Mouse (Mus musculus) embryonic facial prominence, embryonic 13.5 days (tissue): ENCODE data around the gene Sec22c. TPM values are rescaled to one million over a fixed set of nuclear protein-coding genes. Genes with fewer than 3 reads are reported as not detected.

Source experiments
- ATAC-seq: fragments of 200-750 bp; cut with Nextera tagmentation; 2 replicates; pipeline ENCODE4 v1.8.0; 2017; ENCODE audit warnings: low read depth; ENCODE audit not compliant: insufficient number of reproducible peaks, insufficient read depth, low FRiP score, low TSS enrichment
- H3K27ac ChIP-seq: fragments of 300-500 bp; sonication (generic); 2 replicates; pipeline ENCODE4 v1.5.1; 2015; ENCODE audit warnings: moderate library complexity, mild to moderate bottlenecking, inconsistent platforms
- H3K27me3 ChIP-seq: fragments of 300-500 bp; sonication (generic); 2 replicates; pipeline ENCODE4 v1.6.1; 2015; ENCODE audit warnings: mild to moderate bottlenecking, inconsistent platforms
- H3K36me3 ChIP-seq: fragments of 300-500 bp; sonication (generic); 2 replicates; pipeline ENCODE4 v1.6.1; 2015; ENCODE audit warnings: mild to moderate bottlenecking, inconsistent platforms
- H3K4me1 ChIP-seq: fragments of 300-500 bp; sonication (generic); 2 replicates; pipeline ENCODE4 v1.6.1; 2015; ENCODE audit warnings: inconsistent platforms
- H3K4me2 ChIP-seq: fragments of 300-500 bp; sonication (generic); 2 replicates; pipeline ENCODE4 v1.6.1; 2015; ENCODE audit warnings: moderate library complexity, mild to moderate bottlenecking, inconsistent platforms
- H3K4me3 ChIP-seq: fragments of 300-500 bp; sonication (generic); 2 replicates; pipeline ENCODE4 v1.5.1; 2015; ENCODE audit warnings: mild to moderate bottlenecking, inconsistent platforms
- H3K9ac ChIP-seq: fragments of 300-500 bp; sonication (generic); 2 replicates; pipeline ENCODE4 v1.6.1; 2015; ENCODE audit warnings: mild to moderate bottlenecking, inconsistent platforms
- H3K9me3 ChIP-seq: fragments of 300-500 bp; sonication (generic); 2 replicates; pipeline ENCODE4 v1.6.1; 2016; ENCODE audit warnings: inconsistent platforms
- WGBS: fragments of 180-500 bp; shearing (Covaris S2); methylation state at CpG from one replicate; pipeline ENCODE4 v1.1.7; 2015; ENCODE audit warnings: mixed read lengths; 5-methylcytosine and 5-hydroxymethylcytosine counted together
- polyA plus RNA-seq: library from polyadenylated mRNA; unstranded; fragments of >200 nt; fragmentation: Nextera tagmentation; extraction: Ambion mirVana; gene quantifications from 2 replicates; pipeline ENCODE4 v1.2.1, GENCODE M21; 2015

The Sec22c gene
- polyA plus RNA-seq, 1 experiment from 2014 or later: 15.8 TPM

DNA sequence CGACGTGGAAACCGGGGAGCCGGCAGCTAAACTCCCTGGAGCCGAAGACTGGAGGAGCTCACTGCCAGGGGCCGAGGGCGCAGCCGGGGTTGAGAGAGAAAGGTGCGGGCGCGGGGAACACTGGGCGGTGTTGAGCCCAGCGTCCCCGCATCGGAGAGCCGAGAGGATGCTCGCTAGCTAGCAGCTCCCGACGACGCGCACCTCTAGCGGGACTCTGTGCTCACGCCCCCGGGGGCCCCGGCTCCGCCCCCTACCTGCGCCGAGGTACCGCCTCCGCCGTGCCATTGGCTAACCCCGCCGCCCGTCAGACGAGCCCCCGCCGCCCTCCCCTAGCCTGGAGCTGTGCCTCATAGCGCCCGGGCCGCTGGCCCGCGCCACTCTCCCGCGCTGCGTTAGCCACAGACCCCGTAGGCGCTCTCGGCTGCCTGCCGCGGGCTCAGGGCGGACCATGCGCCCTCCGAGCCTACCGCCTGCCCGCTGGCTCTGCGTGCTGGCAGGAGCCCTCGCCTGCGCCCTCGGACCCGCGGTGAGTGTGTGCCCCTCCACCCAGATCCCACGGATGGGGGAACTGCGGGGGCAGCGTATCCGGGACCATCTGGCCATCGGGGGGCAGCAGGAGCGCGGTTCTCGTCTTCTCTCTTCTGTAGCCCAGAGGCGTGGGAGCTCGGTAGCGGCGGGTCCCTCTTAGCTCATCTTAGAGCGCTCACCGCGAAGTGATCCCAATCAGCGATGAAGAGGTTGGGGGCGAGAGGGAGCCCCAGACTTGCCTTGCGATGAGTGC is 62.7 kb downstream of the Sec22c start, which contains the start of gene Vipr1:
Vipr1 (plus strand) TSS at position 316 of the 781 bp plus-strand sequence.
- Histone ChIP-seq H3K9me3 (no peaks in the 10 kb centered on the region), H3K4me3 (peak within 1 kb of the TSS; percentile 56), H3K4me2 (peak within 1 kb of the TSS; percentile 95), H3K27me3 (peaks cover 74% of the 10 kb centered on the region), H3K36me3 (no peaks in the 10 kb centered on the region), H3K27ac (no peak within 1 kb of the TSS), H3K9ac (peak within 1 kb of the TSS; percentile 73), H3K4me1 (peaks cover 18% of the 10 kb centered on the region)
- peak; percentile 80 for ATAC-seq
- WGBS: under 1% methylated on average over 78 of the region's 79 CpGs

DNA sequence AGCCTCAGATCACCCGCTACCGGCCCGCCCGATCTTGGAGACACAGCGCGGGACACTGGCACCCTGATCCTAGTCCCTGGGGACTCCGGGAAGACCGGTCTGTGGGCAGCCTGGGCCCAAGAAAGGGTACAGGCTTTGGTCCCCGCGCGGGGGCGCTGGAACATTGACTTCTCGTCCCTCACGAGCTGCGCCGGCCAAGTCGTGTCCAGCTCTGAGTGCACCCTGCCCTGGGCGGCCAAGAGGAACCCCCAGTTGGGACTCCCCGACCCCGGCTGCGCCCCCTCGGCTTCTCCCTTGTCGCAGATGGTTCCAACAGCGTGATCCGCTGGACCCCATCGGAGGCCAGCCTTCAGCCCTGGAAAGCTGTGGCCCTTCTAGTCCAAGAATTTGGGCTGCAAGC is 63.3 kb downstream of the Sec22c start, which contains the start of gene Lyzl4:
Lyzl4 (minus strand) TSS at position 96 of the 400 bp plus-strand sequence.
- under 1% methylated on average over 26 of the region's 26 CpGs for WGBS

DNA sequence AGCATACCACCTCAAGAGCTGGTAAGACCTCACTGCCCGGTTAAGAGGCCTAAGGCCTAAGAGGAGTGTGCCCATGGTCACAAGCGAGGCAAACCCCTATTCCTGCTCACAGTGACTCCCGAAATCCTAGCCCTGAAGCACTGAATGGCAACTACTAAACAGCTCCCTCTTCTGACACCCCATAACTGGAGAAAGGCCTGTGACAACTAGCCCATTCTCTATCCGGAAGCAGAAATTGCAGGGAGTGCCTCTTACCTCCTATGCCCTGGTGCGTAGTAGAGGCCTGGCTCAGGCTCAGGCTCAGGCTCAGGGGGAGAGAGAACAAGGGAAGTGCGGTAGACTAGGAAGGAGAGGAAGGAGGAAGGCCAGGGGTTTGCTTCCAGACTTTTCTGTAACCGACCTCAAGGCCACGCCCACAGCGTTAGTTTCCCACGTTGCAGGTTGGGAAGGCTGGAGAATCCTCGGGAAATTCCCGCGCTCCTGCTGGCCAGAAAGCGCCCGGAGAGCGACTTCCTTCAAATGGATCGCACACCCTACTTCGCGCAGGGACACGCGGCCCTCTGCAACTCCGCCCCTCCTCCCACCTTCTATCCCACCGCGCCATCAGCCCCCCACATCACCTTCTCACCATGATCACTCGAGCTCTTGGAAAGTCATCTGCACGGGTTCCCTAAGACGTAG is 63.9 kb downstream of the Sec22c start:
- Histone ChIP-seq H3K4me1 (peaks cover 18% of the 10 kb centered on the region), H3K27ac (no peak overlapping the region), H3K36me3 (no peaks in the 10 kb centered on the region), H3K4me2 (peak overlapping the region; percentile 95), H3K4me3 (peak overlapping the region; percentile 56), H3K27me3 (peaks cover 74% of the 10 kb centered on the region), H3K9ac (peak overlapping the region; percentile 73; the same call in 1 of the 2 replicates), H3K9me3 (no peaks in the 10 kb centered on the region)
- ATAC-seq: no peak
- WGBS: 10% methylated on average over 27 of the region's 27 CpGs

More for the DNA sequence above, 63.3 kb downstream of the Sec22c start, which contains the start of gene Lyzl4:
- peak within 1 kb of the TSS; percentile 95 for H3K4me2 ChIP-seq
- no peaks in the 10 kb centered on the region for H3K9me3 ChIP-seq
- H3K27me3 ChIP-seq: peaks cover 74% of the 10 kb centered on the region
- no peaks in the 10 kb centered on the region for H3K36me3 ChIP-seq
- ATAC-seq: no peak
- H3K27ac ChIP-seq: no peak within 1 kb of the TSS
- H3K4me1 ChIP-seq: peaks cover 18% of the 10 kb centered on the region
- peak within 1 kb of the TSS; percentile 73 for H3K9ac ChIP-seq
- peak within 1 kb of the TSS; percentile 56 for H3K4me3 ChIP-seq

DNA sequence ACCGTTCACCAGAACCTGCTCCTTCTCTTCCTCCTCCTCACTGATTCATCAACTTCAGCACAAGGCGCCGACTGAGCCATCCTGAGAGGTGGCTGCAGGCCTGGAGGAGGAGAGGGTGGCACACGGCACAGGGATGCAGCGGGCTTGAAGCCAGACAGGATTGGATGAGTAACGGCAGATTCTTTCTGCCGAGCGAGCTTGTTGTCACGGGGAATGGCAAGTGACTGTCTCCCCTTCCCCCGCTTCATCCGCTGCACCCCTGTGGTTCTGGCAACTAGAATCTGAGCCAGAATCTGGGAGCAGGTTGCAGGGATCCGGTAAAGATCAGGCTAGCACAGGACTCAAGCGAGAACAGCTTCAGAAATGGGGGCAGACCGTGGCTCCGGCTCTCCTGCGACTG is 65.5 kb downstream of the Sec22c start:
- no peak overlapping the region for H3K9ac ChIP-seq
- H3K4me2 ChIP-seq: no peak overlapping the region
- no peaks in the 10 kb centered on the region for H3K36me3 ChIP-seq
- ATAC-seq: no peak
- H3K4me1 ChIP-seq: peaks cover 18% of the 10 kb centered on the region
- H3K27me3 ChIP-seq: peaks cover 72% of the 10 kb centered on the region
- H3K4me3 ChIP-seq: no peak overlapping the region
- WGBS: 50% methylated on average over 16 of the region's 16 CpGs
- H3K27ac ChIP-seq: no peak overlapping the region
- H3K9me3 ChIP-seq: no peaks in the 10 kb centered on the region

DNA sequence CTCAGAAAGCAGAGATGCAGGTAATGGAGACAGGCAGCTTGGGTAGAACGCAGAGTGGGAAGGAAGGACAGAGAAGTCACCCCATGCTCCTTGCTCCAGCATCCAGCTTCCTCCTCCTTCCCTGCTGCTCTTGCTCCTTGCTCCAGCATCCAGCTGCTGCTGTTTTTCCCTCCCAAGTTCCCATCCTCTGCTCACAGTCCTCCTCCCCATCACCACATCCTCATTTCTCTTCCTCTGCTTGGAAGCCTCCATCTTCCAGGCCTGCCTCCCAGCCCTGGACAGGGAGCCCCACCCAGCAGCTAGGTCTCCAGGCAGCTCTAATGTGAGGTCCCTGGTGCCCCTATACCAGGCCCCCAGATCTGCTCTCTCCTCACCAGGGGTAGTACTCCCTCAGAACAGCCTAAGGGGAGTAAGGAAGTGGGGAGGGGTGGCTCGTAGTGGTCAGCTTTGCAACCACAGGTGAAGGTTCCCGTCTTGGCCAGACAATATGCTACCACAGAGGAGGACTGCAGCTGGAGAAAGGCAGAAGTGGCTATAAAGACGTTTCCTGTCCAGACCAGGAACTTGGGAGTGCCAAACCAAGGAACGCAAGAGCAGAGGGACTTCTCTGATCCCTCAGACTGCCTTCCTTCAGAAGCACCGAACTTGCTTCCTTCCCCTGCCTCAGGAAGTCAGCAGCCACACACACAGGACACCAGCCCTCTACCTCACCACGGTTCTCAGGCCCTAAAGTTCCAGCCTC is 69.3 kb downstream of the Sec22c start:
- no peak overlapping the region for H3K4me2 ChIP-seq
- no peaks in the 10 kb centered on the region for H3K4me1 ChIP-seq
- no peak overlapping the region for H3K27ac ChIP-seq
- no peaks in the 10 kb centered on the region for H3K9me3 ChIP-seq
- peak overlapping the region; percentile 28; the same call in 1 of the 2 replicates for H3K9ac ChIP-seq
- H3K27me3 ChIP-seq: peaks cover 34% of the 10 kb centered on the region
- no peak for ATAC-seq
- 47% methylated on average over 7 of the region's 7 CpGs for WGBS
- H3K4me3 ChIP-seq: no peak overlapping the region
- H3K36me3 ChIP-seq: no peaks in the 10 kb centered on the region

DNA sequence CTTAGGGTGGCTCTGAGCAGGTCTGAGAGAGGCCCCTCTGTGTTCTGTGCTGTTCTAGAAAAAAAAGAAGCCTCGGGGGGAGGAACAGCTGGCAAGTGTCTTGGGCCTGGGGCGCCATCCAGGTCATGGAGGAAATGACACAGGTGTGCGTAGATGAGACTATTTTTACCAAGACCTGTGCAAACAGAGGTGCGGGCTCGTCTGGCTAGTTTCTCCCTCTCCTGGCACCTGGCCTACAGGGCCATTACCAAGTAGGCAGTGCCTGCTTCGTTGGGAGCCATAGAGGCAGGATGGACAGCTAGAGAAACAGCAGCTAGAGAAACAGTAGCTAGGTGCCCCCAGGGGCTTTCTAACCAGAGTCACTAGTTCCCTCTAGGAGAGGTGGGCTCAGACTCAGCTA is 72.0 kb downstream of the Sec22c start:
- Histone ChIP-seq H3K9me3 (no peaks in the 10 kb centered on the region), H3K4me3 (no peak overlapping the region), H3K27ac (no peak overlapping the region), H3K4me2 (no peak overlapping the region), H3K27me3 (peaks cover 9% of the 10 kb centered on the region; the same call in 1 of the 2 replicates), H3K4me1 (no peaks in the 10 kb centered on the region), H3K36me3 (no peaks in the 10 kb centered on the region), H3K9ac (no peak overlapping the region)
- 78% methylated on average over 6 of the region's 6 CpGs for WGBS
- no peak for ATAC-seq

DNA sequence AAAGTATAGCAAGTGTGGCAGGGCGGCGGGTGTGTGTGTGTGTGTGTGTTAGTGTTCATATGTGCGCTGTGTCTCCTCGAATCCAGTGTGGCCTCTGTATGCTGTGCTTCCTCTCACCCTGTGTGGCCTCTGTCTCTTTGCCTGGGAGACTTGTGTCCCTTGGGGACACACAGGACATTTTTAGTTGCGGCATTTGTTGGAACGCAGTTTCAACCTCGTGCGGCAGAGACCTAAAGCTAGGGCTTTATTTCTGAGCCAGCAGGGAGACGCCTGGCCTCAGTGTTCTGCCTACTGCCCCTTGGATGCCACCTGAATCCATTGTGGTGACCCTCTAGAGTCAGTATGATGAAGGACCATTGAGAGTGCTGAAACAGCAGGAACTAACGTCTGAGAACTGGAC is 72.4 kb downstream of the Sec22c start:
- no peak overlapping the region for H3K9ac ChIP-seq
- H3K27ac ChIP-seq: no peak overlapping the region
- no peak overlapping the region for H3K4me2 ChIP-seq
- no peak overlapping the region for H3K4me3 ChIP-seq
- no peak for ATAC-seq
- peaks cover 8% of the 10 kb centered on the region; the same call in 1 of the 2 replicates for H3K27me3 ChIP-seq
- no peaks in the 10 kb centered on the region for H3K9me3 ChIP-seq
- H3K4me1 ChIP-seq: no peaks in the 10 kb centered on the region
- 86% methylated on average over 10 of the region's 10 CpGs for WGBS
- H3K36me3 ChIP-seq: no peaks in the 10 kb centered on the region

DNA sequence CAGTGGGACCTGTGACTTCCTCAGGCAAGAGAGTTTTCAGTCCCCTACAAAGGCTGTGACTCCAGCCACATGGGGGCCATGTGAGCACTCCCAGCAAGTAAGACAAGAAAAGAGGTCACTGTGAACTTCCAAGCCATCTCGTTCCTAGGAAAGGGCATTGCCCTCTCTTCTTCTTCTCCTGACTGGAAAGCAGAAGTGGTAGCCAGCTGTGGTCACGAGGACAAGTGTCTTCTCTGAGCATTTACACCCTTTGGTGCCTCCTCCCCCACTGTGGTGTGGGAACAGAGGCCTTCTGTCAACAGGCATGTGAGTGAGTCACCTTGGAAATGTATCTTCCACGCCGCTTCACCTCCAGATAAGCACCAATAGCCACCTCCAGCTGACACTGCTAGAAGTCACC is 73.3 kb downstream of the Sec22c start:
- no peak overlapping the region for H3K9ac ChIP-seq
- H3K27me3 ChIP-seq: peaks cover 8% of the 10 kb centered on the region; the same call in 1 of the 2 replicates
- H3K4me2 ChIP-seq: no peak overlapping the region
- no peak overlapping the region for H3K27ac ChIP-seq
- WGBS: 67% methylated on average over 4 of the region's 4 CpGs
- no peak for ATAC-seq
- H3K4me1 ChIP-seq: no peaks in the 10 kb centered on the region
- H3K36me3 ChIP-seq: no peaks in the 10 kb centered on the region
- no peak overlapping the region for H3K4me3 ChIP-seq
- no peaks in the 10 kb centered on the region for H3K9me3 ChIP-seq

DNA sequence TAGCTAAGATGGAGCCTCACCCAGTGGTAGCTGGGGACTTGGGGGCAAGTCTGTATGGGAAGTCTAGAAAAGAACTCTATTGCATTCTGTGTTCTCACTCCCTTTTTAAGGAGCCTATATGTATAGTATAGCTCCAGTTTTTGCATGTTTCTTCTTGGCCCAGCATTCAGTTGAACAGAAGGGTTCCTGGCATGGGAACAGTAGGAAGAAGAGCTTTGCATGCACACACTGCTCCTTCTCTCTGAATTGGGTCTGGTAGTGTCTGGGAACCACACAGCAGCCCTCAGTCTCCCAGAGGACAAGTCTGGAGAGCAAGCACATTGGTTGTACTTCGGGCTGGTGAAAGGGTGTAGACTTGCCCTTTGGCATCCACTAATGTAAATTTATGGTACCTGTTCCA is 74.7 kb downstream of the Sec22c start:
- Histone ChIP-seq H3K36me3 (no peaks in the 10 kb centered on the region), H3K9me3 (no peaks in the 10 kb centered on the region), H3K27ac (no peak overlapping the region), H3K27me3 (peaks cover under 1% of the 10 kb centered on the region; the same call in 1 of the 2 replicates), H3K9ac (no peak overlapping the region), H3K4me2 (no peak overlapping the region), H3K4me1 (no peaks in the 10 kb centered on the region), H3K4me3 (no peak overlapping the region)
- ATAC-seq: no peak
- WGBS: 85% methylated on average over 1 of the region's 1 CpGs
